Mouse (Mus musculus) cerebellum, adult 11 months (tissue): ENCODE data around the gene Adgrg2.

Experiments
- DNase-seq: peaks from one replicate; pipeline ENCODE4 v3.0.0; 2022

Adgrg2 gene

GRCm38 (mm10) chrX:160390464-160390956 is at the start of gene Adgrg2:
Gene Adgrg2 (plus strand): TSS chrX:160390690.
- DNase-seq, result no peak

GRCm38 (mm10) chrX:160350995-160351394 is 39.5 kb upstream of the Adgrg2 start:
- no peak for DNase-seq

- DNase-seq, result no peak
These were observed 38.4 kb upstream of the Adgrg2 start for GRCm38 (mm10) chrX:160351967-160352677.

GRCm38 (mm10) chrX:160384748-160385501 is 5.6 kb upstream of the Adgrg2 start:
- no peak for DNase-seq

- no peak for DNase-seq
These were observed 5.1 kb upstream of the Adgrg2 start for GRCm38 (mm10) chrX:160385502-160385772.

GRCm38 (mm10) chrX:160412930-160413453 is 22.5 kb downstream of the Adgrg2 start:
- DNase-seq, result no peak

GRCm38 (mm10) chrX:160413881-160414395 is 23.4 kb downstream of the Adgrg2 start:
- DNase-seq, result no peak

- DNase-seq, result no peak
These were observed 27.9 kb downstream of the Adgrg2 start for GRCm38 (mm10) chrX:160418397-160418796.

GRCm38 (mm10) chrX:160423737-160424136 is 33.2 kb downstream of the Adgrg2 start:
- no peak for DNase-seq

- DNase-seq, result no peak
These were observed 36.0 kb downstream of the Adgrg2 start for GRCm38 (mm10) chrX:160426486-160426885.

GRCm38 (mm10) chrX:160426930-160427329 is 36.4 kb downstream of the Adgrg2 start:
- DNase-seq, result no peak

GRCm38 (mm10) chrX:160432192-160432591 is 41.7 kb downstream of the Adgrg2 start:
- DNase-seq, result no peak

- DNase-seq, result no peak
These were observed 50.8 kb downstream of the Adgrg2 start for GRCm38 (mm10) chrX:160441272-160441671.

GRCm38 (mm10) chrX:160448351-160448750 is 57.9 kb downstream of the Adgrg2 start:
- DNase-seq, result no peak

GRCm38 (mm10) chrX:160449363-160449762 is 58.9 kb downstream of the Adgrg2 start:
- DNase-seq, result no peak

- no peak for DNase-seq
These were observed 65.2 kb downstream of the Adgrg2 start for GRCm38 (mm10) chrX:160455686-160456085.

GRCm38 (mm10) chrX:160471257-160471786 is 80.8 kb downstream of the Adgrg2 start:
- no peak for DNase-seq

GRCm38 (mm10) chrX:160489784-160490183 is 99.3 kb downstream of the Adgrg2 start:
- DNase-seq, result no peak

- DNase-seq, result no peak
These were observed 103.8 kb downstream of the Adgrg2 start for GRCm38 (mm10) chrX:160494333-160494732.

- no peak for DNase-seq
These were observed 104.4 kb downstream of the Adgrg2 start for GRCm38 (mm10) chrX:160494921-160495320.

- DNase-seq, result no peak
These were observed 106.0 kb downstream of the Adgrg2 start for GRCm38 (mm10) chrX:160496473-160496872.

GRCm38 (mm10) chrX:160501095-160501494 is 110.6 kb downstream of the Adgrg2 start:
- DNase-seq, result no peak

- DNase-seq, result no peak
These were observed 111.2 kb downstream of the Adgrg2 start for GRCm38 (mm10) chrX:160501687-160502047.
